Mouse (Mus musculus) erythroblast, adult 5-6 weeks (primary cell): ENCODE results near the gene Gpd2. TPM values are rescaled to one million over a fixed set of nuclear protein-coding genes. Genes with fewer than 3 reads are reported as not detected.

Experiments used
- ATAC-seq: replicated peaks from 2 replicates; pipeline ENCODE4 v1.8.0; 2016; ENCODE audit warnings: moderate number of reproducible peaks, mild to moderate bottlenecking, moderate TSS enrichment, inconsistent platforms; ENCODE audit not compliant: poor library complexity, low FRiP score, severe bottlenecking
- total RNA-seq, 2 experiments: library from RNA; stranded (forward) in 1 of 2; stranded (reverse) in 1 of 2; fragments of 150-400 nt in 1 of 2; fragments of 200-764, 138-1000 nt in 1 of 2; gene quantifications; 2 replicates each; pipeline versions ENCODE4 v1.2.3 to v1.2.4; 2015 to 2017; ENCODE audit warnings: low replicate concordance in 2 of 2

The Gpd2 gene
- total RNA-seq, 2 experiments from 2014 or later: 9.4 to 11.4 TPM

DNA sequence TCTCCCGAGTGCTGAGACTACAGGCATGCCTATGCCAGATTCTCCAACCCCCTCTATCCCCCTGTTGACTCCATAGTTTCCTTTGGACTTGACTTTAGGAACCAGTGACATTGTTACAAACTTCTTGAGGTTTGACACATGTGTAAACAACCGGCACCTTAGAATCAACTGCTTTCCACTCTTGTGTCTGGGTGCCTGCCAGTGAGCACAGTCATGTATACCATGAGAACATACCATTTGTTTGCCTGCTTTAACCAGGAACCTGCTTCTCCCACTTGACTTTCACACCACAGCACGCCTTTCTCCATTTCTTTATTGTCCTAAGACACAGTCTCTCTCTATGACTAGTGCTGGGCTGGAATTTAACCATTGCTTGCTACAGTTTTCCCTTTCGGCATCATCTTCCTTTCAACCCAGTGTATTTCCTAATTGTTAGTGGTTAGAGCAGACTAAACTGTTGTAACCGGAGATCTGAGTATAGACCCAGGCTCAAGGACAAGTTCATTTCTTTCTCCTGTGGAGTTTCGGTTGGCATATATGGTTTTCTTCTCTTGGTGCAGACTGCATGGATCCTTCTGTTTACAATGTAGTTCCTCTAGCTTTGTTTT, 8.4 kb downstream of the Gpd2 start:
- ATAC-seq: no peak

DNA sequence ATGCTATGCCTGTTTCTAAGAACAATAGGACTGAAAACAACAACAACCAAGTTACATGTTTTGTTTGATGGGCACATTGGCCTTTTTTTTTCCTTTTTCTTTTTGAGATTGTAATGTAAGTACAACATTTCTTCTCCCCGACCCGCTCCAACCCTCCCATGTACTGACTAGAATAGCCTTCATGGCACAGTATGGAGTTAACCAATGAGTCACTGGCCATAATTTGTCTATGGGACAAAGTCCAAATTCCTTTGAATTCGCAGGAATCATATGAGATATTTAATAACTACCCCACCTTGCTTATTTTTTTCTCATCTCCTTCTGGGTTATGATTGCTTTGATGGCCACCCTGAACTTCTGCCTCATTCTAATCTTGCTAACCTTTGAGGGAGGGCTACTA, 12.7 kb downstream of the Gpd2 start:
- ATAC-seq: no peak

DNA sequence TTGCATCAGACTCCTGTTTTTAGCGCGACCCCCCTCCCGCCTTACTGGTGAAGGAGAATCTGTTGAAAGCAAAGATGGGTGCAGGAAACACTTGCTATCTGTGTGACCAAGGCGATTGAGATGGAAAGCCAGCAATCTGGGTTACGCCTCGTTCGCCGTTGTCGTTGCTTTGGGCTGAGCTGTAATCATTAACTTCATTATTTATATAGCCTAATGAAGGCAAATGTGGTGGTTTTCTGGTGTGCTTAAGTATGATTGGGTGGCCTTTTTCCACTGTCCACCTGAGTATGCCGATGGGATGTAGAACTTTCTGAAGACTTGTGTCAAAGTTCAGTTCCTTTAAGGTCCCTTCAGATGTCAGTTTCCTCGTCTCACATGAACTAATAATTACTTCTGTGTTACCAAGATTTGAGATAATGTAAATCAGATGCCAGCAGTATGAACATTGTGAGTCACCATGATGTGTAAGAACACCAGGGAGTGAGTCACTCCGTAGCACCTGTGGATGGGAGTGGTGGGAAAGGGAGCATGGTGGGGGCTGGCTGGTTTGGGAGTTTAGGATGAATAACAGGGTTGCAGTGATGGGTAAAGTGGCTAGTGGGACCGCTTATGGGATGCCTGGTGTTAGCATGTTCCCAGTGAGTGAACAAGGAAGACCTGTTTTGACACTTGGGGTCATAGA, 14.3 kb downstream of the Gpd2 start:
- no peak for ATAC-seq

DNA sequence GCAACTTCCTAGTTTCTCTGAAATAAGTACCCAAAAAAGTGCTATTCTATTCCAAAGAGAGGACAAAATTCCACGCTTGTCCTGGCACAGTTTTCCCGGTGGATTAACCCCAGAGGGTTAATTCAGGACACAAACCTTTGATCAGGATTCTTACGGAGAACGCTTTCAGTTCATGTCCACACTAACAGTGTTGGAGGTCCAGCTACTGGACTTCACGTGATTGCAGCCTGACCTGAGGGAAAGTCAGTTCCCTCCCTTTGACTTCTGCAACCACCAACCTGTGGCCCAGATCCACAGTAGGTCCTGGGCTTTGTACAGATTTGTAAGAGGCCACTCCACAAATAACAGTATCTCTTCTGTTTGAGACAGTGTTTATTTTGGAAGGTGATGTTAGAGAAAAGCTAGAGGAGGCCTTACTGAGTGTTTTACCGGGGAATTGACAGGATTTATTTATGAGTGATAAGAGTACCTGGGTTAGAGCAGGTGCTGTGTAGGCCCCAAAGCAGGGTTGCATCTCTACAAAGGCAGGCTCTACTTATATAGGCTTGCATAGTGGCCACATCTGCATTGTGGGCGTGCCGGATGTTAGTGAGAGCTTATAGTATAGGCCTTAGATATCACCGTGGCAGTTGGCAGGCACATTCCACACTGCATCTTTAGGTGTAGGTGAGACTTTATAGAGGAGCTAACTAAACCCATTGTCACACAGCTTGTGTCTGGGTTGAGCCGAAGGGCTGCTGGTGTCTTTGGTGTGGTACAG, 15.3 kb downstream of the Gpd2 start:
- no peak for ATAC-seq

DNA sequence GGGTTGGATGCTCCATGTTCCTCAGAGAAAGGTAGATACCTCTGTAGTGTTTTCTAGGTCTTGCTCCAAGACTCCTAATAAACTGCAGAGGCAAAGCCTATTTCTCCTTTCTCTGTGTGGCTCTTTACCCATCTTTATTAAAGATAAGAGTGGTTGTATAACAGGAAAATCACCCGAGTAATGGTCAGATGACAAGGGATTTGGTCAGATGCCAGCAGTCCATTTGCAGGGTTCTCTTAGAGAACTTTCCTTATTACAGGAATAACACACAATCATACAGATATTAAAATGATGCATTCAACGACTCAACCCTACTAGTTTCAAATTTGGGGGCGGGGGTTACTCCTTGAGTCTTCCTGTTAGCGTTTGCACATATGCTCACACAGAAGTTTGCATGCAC, 16.8 kb downstream of the Gpd2 start:
- no peak for ATAC-seq

DNA sequence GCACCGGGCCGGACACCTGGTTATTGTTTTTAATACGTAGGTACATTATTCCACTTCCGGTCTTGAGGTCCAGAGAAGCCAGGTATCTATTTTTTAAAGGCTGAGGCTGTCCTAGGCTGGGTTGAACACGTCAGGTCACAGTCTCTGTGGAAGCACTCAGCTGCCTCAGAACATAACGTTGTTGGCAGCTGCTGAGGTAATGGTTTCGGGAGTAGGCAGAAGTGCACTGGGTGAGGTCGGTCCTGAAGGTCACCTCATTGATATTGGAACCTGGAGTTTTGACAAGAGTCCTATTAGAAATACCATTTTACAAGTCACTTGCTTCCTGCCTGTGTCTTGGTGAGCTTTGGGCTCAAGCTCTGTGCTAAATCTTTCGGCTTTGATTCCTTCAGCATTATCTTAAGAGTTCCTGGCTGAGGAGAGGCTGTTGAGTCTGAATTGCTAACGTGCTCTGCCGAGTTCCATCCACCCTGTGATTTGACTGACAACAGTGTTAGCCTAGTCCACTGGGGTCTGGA, 17.8 kb downstream of the Gpd2 start:
- no peak for ATAC-seq

DNA sequence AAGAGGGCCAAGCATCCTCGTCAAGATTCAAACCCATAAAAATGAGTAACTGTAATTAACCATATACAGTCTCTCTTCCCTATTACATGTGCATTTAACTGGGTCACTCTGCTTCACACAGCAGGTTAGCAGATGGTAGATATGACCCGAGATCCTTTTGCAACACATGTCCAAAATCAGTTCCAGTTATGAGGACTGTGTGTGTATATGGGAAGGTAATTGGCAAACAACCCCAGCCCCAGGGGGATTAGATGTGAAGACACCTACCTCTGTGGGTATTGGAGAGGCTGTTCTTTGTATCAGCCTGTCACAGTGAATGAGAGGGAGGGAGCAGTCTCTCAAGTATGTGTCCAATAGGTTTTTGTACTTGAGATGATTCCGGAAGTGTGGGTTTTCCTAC, 18.4 kb downstream of the Gpd2 start:
- ATAC-seq: no peak

DNA sequence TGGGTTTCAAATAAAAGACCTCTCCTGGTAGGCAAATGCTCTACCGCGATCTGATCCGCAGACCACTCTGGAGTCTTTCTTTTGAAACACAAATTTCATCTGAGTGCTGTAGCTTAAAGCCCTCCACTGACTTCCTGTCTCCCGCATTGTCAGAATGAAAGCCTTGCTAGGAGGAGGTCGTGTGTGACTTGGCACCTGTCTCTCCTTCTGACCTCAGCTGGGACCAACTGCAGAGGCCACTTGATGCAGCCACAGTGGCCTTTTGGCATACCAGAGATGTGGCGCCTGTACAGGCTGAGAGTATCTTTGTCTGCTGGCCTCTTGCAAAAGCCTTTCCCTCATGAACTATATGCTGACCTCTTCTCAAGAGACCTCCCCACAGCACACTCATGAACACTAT, 19.0 kb downstream of the Gpd2 start:
- ATAC-seq: no peak

DNA sequence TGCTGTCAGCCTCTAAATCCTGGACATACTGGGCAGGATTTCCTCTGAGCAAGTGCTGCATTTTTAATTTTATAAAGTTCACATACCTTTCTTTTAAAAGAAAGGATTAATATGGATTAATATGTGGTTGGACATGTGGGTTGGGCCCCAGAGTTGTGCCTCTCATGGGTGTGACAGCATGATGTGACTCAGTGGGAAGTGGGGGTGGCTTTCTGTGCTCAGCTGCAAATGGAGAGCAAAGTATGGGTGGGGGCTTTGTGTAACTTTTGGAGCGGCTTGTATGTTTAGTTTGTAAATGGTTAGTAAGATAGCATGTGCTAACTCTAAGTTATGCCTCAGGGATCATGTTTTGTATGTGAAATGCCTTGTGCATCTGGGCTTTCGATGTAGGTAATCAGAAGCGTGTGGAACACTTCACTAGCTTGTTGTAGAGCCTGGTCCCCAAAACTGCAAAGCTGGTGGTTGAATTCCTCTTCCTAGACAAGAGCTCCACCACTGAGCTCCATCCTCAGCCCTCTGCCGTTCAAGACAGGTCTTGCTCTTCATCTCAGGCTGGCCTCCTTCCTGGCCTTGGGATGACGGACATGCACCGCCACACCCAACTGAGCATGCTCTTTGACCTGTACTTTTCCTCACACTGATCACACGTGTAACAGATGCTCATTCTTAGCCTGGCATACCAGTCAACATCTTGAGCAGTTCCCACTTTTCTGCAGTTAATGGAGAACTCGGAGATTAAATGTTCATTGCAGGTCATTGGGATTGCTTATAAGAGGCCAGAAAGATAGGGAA, 24.0 kb downstream of the Gpd2 start:
- no peak for ATAC-seq

DNA sequence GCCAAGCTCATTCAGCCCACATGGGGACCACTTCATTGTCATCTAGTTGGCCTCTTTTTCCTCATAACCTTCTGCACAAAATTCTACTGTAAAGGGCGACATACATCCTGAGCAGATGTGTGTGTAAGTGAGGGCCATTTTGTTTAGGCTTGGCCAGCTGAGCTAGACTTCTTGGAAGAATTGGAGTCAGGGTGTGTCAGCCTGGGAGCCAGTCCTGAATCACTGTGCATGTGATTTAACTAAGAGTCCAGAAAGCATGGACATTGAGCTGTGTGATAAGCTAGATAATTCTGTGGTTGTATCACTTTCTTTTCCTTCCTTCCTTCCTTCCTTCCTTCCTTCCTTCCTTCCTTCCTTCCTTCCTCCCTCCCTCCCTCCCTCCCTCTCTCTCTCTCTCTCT, 26.0 kb downstream of the Gpd2 start:
- ATAC-seq: no peak

DNA sequence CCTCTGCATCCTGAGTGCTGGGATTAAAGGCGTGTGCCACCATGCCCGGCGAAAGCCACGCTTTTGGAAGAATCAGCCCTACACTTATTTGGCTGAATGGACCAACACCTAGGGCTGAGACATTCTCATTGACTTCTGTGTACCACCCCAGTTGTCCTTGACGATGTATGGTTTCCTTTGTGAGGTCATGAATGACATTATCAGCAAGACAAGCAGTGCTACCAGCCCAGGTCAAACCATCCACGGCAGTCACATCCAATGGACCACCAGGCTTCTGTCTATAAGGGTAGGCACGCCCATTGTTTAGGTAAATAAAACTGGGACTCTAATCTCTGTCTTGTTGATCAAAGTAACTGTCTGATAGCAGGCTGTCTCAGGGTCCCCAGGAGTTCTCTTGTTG, 27.5 kb downstream of the Gpd2 start:
- ATAC-seq: no peak

DNA sequence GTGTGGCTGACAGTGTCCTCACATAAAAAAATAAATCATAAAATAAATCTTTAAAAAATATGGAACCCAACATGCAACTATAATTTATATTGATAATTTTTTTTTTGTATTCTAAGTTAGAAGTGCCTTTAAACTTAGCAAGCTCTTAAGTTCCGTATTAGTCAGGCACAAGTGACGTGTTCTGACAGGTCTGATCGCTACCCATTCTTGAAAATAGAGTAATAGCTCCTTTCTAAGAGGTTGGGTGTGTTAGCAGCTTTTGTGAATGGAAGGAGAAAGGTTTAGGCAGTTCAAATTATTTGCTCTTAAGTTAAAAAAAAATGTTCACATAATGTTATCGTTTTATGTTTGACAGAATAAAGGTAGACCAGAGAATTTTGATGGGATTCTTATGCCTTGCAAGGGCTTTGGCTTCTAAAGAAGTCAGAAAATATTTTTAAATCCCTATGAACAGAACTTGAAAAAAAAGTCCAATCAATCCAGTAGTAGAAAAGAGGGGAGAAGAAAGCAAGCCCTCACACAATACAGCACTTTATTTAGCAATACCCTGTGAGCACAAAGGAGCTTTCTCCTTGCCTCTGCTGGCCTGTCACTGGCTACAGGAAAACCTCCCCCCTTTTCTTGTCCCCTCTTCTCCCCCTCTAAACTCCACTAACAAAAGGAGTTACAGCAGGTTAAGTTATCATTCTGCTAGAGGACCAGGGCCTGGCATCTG, 29.4 kb downstream of the Gpd2 start:
- ATAC-seq: no peak

DNA sequence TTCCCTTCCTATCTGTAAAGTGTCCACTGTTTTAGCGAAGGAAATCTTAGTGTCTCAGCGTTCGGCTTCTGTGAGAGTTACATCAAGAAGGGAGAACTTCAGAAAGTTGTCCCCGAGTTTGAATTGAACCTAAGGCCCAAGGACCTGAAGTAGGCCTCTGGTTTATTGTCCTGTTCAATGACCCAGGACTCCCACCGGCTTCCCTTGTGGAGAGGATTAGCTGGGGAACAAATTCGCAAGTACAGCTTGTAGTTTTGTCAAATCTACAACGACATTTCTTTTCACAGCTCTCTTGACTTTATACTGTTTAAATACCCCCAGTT, 29.9 kb downstream of the Gpd2 start:
- ATAC-seq: no peak

DNA sequence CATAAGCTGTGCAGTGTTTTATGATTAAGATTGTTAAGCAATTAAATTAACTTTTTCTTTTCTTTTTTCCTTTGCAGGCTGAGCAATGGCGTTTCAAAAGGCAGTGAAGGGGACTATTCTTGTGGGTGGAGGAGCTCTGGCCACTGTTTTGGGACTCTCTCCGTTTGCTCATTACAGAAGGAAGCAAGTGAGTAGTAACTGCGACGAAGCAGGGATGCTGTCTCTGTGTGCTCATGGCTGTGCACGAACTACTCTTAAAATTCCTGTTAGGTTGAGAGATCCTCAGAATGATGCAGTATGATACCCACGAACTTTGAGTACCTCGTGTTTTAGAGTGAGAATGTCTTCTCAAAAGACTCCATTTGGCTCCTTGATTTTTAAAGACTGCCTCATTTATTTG, 30.5 kb downstream of the Gpd2 start:
- ATAC-seq: no peak

DNA sequence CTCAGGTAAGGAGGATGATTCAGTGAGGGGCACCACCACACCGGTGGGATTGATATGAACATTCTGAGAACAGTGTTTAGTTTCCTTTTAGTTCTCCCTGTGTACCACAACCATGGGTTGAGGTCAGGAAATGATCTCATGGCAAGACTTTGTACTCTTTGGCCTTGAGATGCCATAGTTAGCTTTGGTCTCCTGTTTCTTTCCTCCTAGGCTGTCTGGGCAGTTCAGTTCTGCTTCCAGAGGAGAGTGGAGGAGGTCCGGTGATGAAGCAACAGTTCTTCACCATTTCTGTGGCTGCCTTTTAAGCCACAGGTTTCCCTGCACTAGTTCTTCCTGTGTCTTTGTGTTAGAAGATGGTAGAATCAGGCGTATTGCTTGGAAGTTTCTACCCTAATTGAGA, 31.4 kb downstream of the Gpd2 start:
- no peak for ATAC-seq

DNA sequence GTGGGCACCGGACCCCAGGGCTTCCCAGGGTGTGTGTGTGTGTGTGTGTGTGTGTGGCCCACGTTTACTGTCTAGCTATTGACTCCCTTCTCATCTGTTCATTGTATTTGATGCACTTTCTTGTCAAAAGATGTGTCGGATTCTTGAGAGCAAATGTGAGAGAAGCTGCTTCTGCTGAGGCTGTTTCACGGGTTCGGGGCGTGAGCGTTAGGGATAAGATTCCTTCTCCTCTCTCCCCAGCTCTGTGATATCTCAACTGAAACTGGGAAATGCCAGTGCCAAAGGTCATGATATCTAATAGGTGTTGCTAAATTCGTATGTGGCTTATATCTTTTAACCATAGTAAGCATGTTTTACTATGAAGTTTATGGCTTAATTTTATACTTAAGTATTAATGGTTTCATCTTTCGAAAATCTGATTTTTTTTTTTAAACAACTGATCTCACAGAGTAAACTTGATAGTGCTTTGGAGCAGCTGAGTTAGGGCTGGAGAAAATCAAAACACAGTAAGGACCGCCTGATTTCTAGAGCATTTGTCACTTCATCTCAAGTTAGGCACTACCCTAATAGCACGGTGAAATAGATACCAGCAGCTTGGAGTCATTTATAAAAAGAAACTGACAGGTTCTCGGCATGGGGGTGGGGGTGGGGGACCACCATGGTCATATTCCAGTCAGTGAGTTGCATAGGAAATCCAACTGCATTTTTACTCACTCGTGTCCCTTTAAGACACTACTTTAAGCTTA, 32.4 kb downstream of the Gpd2 start:
- ATAC-seq: no peak

DNA sequence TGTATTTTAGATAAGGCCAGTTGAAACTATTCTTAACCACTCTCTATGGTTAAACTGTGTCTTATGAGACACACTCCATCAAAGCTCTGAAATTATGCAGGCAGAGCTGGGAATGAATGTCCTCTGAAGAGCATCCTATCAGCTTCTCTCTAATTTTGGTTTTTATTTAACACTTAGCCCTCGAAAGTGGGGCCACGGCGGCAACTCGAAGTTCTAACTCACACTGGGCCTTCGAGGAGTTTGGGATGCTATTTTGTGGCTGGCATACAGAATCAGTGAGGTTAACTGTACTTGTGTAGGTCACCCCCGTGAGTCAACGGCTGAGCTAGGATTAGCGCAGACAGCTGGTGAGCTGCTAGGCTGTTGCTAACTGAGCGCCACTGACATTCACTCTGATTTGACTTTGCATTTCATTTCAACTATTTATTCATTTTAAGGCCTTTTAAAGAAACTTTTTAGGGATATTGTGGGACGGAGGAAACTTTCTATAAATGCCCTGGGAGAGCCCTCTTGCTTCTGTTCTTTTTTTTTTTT, 42.8 kb downstream of the Gpd2 start:
- ATAC-seq: no peak

DNA sequence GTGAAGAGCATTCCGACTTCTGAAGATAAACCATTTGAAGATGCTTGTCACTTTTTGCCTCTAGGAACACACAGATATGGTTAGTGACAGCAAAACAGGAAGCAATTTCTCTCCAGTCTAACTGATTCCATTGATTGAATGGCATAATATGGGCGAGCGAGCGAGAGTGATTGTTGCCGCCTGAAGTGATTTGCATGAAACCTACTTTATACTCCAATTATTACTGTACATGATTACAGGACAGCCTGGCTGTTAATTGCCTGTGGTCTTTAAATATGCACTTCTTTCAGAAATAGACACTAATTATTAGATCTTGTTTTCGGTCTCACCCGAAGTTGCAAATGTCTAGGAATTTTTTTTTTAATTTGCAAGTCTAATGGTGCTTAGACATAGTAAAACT, 46.4 kb downstream of the Gpd2 start:
- no peak for ATAC-seq

DNA sequence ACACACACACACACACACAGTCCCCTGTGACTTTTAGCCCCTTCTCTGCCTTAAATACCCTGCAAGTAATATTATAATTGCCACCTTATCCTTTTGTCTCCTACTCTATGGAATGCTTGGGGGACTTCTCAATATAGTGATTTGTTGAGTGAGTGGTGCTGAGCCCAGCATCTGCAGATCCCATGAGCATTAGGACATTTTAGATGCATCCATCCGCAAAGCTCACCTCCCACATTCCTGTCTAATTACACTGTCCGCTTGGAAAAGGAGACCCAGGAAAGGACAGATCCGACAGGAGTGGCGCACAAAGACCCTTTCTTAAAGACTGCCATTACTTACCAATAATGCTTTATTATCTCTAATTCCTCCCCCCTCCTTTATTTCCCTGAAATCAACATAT, 47.8 kb downstream of the Gpd2 start:
- no peak for ATAC-seq
